Mouse (Mus musculus) mouse trophoblast stem cell (cell line): ENCODE measurements around the gene Defb25.

ENCODE experiments used
- in situ Hi-C, 2 experiments: fragments of 300-500 bp; cut with MseI, MboI; formaldehyde crosslinking; loops; 2 replicates in 1 of 2; 3 replicates in 1 of 2; pipeline ENCODE4 v1.15.1; 2025

Defb25 gene

GRCm38 (mm10) chr2:152626774-152627591, 4.1 kb upstream of the Defb25 start, which contains the start of gene Rem1:
Rem1 (plus strand) TSS chr2:152626951.
- in situ Hi-C loops = no loop called here

DNA sequence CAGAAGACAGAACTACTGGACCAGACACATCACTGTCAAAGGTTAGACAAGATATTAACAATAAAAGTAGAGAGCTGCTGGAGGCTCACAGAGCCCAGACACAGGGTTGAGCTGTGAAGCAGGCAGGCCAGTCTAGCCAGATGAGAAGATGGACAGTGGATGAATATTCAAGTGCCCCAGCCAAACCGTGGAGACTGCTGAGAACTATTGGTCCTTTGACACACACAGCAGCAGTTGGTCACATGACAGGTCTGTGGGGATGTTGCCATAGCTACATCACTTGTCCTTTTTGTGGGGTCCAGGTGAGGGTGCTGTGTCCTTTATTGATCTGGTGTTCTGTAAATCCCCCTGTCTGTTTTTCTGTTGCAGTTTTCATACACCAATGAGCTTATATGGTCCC, 2.4 kb upstream of the Defb25 start:
- in situ Hi-C loops = no loop called here

DNA sequence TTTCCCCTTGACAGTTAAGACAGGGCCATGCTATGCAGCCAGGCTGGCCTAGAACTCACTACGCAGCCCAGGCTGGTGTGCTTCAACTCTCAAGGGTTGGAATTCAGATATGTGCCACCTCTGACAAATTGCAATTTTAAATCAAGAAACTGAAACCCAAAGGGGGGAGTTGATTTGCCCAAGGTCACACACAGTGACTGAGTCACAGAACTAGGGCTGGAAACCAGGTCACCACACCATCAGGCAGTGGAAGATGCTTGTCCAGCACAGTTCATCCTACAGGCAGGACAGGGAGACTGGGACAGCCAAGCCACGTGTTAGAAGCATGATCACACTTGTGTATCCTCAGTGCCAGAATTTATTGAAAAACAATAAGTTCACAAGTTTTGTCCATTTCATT, 1.7 kb upstream of the Defb25 start:
- in situ Hi-C loops = no loop called here

DNA sequence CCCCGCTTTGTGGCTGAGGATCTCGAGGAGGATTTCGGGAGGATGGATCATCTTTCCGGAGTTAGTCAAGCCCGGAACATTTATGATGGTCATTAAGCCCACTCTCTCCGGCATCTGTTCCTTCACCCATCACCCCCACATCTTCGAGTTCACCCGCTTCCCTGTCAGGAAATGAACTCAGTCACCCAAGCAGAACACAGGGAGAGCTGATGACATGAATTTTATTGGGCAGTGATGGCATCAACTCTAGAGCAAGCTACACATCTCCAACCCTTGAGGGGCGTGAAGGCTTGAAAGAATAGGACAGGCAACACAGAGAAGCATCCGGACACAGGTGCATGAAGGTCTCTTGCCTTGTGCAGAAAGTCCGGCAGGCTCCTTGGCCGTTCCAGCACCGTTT, 702 bp downstream of the Defb25 start:
- in situ Hi-C loops = no loop called here

DNA sequence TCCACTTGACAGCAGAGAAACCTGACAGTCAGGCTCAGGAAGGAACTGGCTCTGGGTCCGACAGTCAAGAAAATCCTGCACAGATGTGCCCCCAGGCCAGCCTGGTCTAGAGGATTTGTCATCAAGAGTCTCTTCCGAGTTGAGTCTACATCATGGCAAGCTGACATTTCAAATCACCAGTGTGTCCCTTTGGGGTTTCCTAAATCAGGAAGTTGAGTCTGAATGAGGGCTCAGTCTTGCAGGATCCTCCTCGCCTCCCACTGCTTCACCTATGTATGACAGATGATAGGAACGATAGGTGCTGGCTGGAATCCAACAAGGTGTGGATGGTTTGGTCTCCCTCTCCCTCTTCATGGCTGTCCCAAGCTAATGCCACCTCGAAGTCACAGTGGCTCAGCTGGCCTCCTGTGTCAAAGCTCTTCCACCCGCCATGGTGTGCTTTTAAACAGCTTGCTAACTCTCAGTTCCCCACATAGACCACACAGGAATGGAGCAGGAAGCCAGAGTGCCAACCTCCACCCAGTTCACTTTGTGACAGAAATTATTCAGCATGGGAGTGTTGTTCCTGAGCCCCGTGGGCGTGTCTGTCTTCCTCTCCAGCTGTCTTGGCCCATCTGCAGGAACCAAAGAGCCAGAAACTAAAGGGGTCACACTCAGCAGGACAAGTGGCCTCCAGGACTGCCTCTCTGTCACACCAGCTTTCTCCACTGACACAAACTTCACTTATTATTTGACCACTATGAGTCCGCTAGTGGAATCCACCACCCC, 2.3 kb downstream of the Defb25 start:
- in situ Hi-C loops = no loop called here

- in situ Hi-C loops = loop anchor here (5.0 kb wide), 1 partner anchor 40 kb away; no protein-coding TSS in a partner anchor
Measured at GRCm38 (mm10) chr2:152617374-152617773, 5.5 kb downstream of the Defb25 start.

DNA sequence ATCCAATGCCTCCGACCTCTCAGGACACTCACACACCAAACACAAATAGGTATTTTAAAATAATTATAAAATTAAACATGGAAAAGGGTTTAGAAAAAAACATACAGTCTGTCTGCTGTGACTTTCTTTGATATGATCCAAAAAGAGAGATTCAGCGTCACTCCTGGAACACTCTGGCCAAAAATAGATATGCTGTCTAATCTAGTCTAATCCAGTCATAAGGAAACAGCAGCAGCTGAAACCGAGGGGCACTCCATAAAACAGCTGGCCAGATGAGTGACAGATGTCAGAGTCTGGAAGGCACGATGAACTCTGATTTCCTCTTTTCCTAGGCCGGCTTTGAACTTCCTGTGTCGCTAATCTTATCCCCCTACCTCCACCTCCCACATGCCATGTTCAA, 6.4 kb downstream of the Defb25 start:
- in situ Hi-C loops = loop anchor here (5.0 kb wide), 1 partner anchor 41 kb away; no protein-coding TSS in a partner anchor

GRCm38 (mm10) chr2:152615563-152615962, 7.3 kb downstream of the Defb25 start:
- in situ Hi-C loops = loop anchor here (5.0 kb wide), 1 partner anchor 42 kb away; no protein-coding TSS in a partner anchor

DNA sequence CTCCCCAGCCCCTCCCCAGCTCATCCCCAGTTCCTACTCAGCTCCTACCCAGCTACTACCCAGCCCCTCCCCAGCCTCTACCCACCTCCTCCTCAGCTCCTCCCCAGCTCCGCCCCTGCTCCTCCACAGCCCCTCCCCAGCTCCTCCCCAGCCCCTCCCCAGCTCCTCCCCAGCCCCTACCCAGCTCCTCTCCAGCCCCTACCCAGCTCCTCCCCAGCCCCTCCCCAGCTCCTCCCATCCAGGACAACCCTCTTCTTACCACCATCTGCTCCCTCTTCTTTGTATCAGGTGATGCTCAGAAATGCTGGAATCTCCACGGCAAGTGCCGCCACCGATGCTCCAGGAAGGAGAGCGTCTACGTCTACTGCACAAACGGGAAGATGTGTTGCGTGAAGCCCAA, 10.7 kb downstream of the Defb25 start:
- in situ Hi-C loops = no loop called here

GRCm38 (mm10) chr2:152608719-152609118, 14.1 kb downstream of the Defb25 start:
- in situ Hi-C loops = no loop called here

- in situ Hi-C loops = no loop called here
Measured at GRCm38 (mm10) chr2:152607746-152608145, 15.1 kb downstream of the Defb25 start.

GRCm38 (mm10) chr2:152604057-152604456, 18.8 kb downstream of the Defb25 start, which contains the start of gene Defb36:
Defb36 (plus strand) TSS chr2:152604327.
- in situ Hi-C loops = no loop called here

DNA sequence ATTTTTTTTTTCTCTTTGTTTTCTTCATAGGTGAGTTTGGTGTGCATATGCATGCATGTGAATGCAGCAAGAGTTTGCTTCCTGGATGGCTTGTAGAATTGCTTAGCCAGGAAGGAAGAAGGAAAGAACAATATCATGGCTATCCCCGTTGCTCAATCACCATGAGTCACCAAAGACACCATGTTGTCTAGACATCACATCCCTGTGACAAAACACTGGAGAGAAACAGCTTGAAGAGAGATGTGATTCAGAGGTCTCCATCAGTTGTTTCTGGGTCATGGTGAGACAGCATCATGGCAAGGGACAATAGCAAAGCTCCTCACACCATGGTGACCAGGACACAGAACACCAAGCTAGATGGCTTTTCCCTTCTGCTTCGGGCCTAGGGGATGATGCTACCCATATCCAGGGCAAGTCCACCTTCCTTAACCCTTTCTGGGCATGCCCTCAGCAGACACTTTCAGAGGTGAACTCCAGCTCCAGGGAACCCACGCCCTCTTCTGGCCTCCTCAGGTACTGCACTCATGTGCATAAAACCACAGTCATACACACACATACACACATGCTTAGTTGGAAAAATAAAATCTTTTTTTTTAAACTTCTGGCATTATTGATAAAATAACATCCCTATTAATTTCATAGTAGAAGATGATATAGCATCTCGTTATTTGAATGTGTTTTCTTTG, 21.4 kb downstream of the Defb25 start:
- in situ Hi-C loops = no loop called here

- in situ Hi-C loops = no loop called here
Measured at GRCm38 (mm10) chr2:152600076-152600475, 22.8 kb downstream of the Defb25 start.

GRCm38 (mm10) chr2:152599299-152599698, 23.6 kb downstream of the Defb25 start, which contains the start of gene Defb45:
Defb45 (minus strand) TSS chr2:152599399.
- in situ Hi-C loops = no loop called here

DNA sequence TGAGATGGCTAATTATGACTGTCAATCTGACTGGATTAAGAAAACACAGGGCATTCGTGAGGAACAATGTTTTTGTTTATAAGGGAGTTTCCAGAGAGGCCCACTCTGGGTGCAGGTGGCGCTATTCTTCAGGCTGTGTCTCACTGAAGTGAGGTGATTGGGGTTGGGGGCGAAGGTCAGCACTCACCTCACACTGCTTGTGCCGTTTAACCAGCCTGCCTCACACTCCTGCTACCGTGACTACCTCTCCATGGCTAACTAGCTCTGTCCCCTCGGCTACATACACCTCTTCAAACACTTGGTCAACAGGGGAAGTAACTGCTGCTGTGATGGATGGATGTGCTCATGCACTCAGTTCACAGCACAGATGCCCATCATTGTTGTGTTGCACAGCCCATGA, 33.8 kb downstream of the Defb25 start:
- in situ Hi-C loops = no loop called here

- in situ Hi-C loops = no loop called here
Measured at GRCm38 (mm10) chr2:152588450-152588849, 34.4 kb downstream of the Defb25 start.

GRCm38 (mm10) chr2:152586926-152587560, 35.8 kb downstream of the Defb25 start:
- in situ Hi-C loops = no loop called here

DNA sequence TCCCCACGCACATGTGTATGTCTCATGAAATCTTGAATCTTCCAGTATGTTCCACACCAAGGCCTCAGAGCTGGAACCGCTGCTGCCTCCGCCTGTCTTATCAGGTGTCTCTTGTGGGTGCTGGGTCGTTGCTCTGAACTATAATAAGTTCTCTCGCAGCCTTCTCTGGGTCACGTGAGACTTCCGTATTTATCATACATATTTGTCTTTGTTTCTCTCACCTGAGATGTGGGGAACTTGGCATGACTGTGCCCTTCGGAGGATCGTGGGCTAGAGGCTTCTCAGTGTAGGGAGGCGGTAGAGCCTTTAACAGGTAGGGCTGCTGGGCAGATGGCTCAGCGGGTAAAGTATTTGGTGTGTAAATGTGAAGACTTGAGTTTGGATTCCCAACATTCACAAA, 42.2 kb downstream of the Defb25 start:
- in situ Hi-C loops = no loop called here

DNA sequence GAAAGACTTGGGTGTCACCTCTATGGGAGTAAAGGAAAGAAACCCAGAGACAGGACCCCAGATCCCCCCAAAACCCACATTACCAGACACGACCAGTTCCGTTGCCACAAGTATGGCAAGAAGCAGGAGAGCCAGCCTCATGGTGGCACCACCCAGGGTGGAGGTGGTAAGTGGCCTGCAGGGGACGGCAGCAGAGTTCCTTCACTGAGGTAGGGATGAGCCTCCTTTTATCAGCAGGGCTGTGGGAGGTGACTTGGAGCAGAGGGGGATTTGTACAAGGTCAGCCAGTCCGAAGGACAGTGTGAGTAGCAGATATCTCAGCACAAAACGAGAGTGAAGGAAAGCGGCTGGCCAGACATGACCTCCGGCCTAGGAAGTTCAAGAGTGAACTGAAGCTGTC, 42.7 kb downstream of the Defb25 start, which contains the start of gene Defb19:
Gene Defb19, minus strand, starts transcription at position 206 of the 400 bp plus-strand sequence.
- in situ Hi-C loops = no loop called here

GRCm38 (mm10) chr2:152573484-152573883, 49.4 kb downstream of the Defb25 start:
- in situ Hi-C loops = no loop called here
